Mouse (Mus musculus) frontal cortex, postnatal 14 days (tissue): ENCODE measurements around the gene Nedd4.

Experiments
- DNase-seq, 2 experiments: peaks; one replicate each; pipeline ENCODE4 v3.0.0; 2022; ENCODE audit warnings: low spot score in 2 of 2

Nedd4 gene

GRCm38 (mm10) chr9:72791681-72792080 is 129.5 kb downstream of the Nedd4 start:
- no peak for DNase-seq

GRCm38 (mm10) chr9:72795243-72795642 is 133.1 kb downstream of the Nedd4 start:
- no peak for DNase-seq

- DNase-seq = no peak
Observed at GRCm38 (mm10) chr9:72797136-72797621, 135.0 kb downstream of the Nedd4 start.
